Mouse (Mus musculus) retina, adult 2 months (tissue): Measurements from ENCODE around the gene Ndufa4l2.

ENCODE experiments used
- DNase-seq: peaks from one replicate; pipeline ENCODE4 v3.0.0-alpha.2; 2012; ENCODE audit warnings: low read depth, low spot score

The Ndufa4l2 gene

GRCm38 (mm10) chr10:127514764-127515163, at the start of gene Ndufa4l2:
Gene Ndufa4l2 (plus strand): TSS chr10:127514967.
- no peak for DNase-seq

DNA sequence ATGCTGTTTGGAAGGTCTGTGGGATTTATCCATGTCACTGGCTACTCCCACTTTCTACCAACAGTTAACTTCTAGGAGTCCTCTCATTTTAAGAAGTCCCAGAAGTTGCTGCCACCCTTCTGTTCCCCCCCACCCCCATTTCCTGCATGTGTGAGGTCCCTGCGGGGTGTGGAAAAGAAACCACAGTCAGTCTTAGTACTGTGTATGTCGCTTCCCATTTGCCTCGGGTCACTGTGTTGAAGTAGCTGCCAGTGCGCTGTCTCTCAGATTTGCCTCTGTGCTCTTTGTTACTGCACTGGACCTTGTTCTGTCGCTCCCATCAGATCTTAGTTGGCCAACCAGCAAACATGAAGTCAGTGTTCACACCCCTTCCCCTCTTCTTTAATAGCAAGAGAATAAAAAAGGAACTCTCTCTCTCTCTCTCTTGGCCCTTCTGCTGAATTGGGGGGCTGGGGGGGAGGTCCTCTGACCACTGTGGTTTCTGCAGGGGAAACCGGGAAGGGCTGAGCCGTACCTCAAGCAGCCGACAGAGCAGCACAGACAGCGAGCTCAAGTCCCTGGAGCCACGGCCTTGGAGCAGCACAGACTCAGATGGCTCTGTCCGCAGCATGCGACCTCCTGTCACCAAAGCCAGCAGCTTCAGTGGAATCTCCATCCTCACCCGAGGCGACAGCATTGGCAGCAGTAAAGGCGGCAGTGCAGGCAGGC, 43.3 kb upstream of the Ndufa4l2 start:
- DNase-seq, result no peak

DNA sequence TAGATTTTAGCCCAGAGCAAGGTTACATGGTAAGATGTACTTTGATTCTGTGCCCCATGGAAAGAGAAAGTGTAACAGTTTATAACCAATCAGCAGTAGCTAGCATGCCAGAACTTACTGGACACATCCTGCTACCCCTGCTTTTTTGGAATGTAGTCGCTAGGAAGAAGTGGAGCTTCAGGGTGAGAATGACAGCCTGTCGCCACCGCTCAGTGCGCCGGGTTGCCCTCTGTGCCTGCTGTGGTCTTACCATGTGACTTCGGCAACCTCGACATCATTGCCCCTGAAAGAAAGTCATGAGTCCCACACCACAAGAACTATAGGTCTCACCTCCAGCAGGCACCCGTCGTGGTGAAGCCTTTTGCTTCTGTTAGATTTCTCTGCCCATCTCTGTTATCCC, 42.0 kb upstream of the Ndufa4l2 start:
- no peak for DNase-seq

GRCm38 (mm10) chr10:127475175-127475574, 39.6 kb upstream of the Ndufa4l2 start:
- no peak for DNase-seq

DNA sequence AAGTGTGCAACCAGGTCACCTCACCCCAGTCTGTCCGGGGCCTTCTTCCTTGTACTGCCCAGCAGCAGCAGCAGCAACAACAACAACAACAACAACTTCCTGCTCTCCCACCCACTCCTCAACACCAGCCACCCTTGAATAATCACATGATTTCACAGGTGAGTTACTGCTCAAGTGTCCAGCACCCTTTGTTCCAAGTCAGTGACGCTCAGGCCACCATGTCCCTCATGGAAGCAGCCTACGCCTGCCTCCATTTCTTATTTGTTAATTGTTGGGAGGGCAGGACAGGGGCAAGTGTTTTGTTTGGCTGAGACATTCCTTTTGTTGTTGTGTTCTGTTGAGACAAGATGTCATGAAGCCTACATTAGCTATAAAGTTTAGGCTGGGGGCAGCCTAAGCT, 38.2 kb upstream of the Ndufa4l2 start:
- DNase-seq, result no peak

- DNase-seq, result no peak
These were observed 37.5 kb upstream of the Ndufa4l2 start for GRCm38 (mm10) chr10:127477301-127477700.

- DNase-seq, result peak; percentile 18
These were observed 35.6 kb upstream of the Ndufa4l2 start for GRCm38 (mm10) chr10:127479131-127479530.

- DNase-seq, result no peak
These were observed 33.6 kb upstream of the Ndufa4l2 start for GRCm38 (mm10) chr10:127480833-127481813.

GRCm38 (mm10) chr10:127485235-127485634, 29.5 kb upstream of the Ndufa4l2 start:
- no peak for DNase-seq

DNA sequence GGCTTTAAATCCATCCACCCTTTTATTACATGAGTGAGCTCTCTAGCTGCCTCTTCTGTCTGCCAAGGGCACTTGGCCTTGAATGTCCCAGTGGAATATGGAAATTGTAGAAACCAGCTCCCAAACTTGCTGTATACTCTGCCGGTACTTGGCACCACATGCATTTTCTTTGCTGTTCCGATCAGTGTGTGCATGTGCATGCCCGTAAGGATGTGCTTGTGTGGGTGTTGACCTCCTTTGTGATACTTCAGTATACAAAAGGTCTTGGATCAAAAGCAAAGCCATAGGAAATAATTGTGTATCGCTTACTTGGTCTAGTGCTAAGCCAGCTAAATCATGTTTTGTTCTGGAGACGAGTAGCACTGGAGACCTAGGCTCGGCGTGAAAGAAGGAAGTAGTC, 25.9 kb upstream of the Ndufa4l2 start:
- DNase-seq, result no peak

DNA sequence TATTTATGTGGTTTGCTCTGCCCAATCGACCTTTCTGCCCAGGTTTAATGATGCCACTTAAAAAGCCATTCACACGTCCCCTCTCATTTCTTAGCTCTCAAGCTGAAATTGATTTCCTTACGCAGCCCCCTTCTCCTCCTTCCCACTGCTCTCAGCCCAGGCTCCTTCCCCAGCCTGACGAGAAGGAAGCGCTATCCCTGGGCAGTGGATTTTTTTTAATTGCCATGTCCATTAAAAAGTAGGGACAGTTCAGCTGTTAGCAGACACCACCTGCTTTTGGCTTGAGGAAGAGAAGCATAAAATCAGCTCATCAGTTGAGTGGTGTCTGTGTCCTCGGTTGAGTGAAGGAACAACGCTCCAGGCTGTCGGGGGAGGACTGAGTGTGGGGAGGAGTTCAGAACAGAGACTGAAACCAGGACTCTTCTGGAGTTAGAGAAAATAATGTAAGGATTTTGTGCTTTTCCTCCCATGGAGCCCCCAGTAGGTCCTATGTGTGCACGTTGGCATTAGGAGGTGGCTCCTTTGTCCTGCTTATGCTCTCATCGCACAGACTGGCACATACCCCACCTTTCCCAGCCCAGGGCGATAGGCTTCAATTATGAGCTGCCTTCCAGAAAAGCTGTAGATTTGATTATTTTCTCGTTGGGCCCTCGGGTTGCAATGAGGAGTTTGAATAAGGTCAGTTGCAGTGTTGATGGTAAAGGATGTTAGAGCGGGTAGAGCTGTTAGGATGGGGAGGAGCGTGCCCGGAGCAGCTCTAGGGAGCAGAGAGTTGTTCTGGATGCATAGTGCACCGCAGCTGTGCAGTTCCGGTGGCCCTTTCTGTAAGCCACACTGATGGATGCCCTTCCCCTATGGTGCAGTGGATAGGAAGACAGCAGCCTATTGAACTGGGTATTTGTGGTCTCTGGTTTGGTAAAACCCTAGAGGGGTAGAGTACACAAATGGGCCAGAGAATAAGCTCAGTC, 24.3 kb upstream of the Ndufa4l2 start:
- DNase-seq, result no peak

DNA sequence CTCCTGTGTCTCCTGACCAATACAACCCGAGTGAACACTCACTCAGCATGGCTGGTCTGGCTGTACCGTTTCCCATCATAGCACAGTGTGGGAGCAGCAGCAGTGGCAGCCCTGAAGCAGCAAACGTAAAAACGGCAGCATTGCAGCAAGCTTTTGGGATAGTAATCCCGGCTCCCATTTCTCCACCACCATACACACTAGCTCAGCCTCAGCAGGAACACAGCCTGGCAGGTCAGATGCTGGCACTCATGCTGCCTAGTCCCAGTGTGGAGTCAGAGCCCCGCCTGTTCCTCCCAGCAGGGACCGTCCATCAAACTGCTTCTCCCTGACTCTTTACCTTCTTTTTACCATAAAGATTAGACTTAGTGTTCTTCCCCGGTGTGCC, 23.6 kb upstream of the Ndufa4l2 start:
- no peak for DNase-seq

GRCm38 (mm10) chr10:127492118-127492517, 22.6 kb upstream of the Ndufa4l2 start:
- no peak for DNase-seq

GRCm38 (mm10) chr10:127496156-127496555, 18.6 kb upstream of the Ndufa4l2 start:
- no peak for DNase-seq

DNA sequence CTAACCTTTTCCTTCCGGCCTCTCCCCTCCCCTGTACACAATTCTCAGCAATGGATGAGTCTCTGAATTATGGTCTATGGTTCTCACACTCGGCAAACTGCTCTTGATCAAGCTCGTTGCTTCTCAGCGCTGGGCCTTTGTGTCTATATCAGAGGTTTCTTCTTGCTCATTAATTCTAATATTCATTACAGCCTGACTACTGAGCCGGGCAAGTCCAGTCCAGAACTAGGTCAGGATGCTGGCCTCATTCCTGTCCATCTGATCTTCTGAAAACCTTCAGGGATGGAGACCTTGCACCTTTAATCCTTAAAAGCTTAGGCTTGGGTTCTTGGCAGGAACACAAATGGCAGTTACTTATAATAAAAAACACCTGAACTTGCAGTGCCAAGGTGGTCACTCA, 15.3 kb upstream of the Ndufa4l2 start:
- no peak for DNase-seq

DNA sequence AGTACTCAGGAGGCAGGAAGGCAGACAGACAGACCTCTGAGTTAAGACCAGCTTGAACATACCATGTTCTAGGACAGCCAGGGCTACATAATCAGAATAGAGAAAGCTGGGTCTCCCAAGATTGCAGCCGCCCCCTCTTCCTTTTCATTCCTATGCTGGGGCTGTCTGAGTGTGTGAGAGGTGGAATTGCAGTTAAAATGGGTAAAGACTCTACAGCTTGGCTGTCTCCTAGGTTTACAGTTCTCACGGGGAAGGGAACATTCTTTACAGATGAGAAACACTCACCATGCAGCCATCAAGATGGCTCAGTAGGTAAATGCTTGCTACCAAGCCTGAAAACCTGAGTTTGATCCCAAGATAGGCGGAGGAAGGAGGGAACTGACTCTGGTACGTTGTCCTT, 14.7 kb upstream of the Ndufa4l2 start:
- no peak for DNase-seq

DNA sequence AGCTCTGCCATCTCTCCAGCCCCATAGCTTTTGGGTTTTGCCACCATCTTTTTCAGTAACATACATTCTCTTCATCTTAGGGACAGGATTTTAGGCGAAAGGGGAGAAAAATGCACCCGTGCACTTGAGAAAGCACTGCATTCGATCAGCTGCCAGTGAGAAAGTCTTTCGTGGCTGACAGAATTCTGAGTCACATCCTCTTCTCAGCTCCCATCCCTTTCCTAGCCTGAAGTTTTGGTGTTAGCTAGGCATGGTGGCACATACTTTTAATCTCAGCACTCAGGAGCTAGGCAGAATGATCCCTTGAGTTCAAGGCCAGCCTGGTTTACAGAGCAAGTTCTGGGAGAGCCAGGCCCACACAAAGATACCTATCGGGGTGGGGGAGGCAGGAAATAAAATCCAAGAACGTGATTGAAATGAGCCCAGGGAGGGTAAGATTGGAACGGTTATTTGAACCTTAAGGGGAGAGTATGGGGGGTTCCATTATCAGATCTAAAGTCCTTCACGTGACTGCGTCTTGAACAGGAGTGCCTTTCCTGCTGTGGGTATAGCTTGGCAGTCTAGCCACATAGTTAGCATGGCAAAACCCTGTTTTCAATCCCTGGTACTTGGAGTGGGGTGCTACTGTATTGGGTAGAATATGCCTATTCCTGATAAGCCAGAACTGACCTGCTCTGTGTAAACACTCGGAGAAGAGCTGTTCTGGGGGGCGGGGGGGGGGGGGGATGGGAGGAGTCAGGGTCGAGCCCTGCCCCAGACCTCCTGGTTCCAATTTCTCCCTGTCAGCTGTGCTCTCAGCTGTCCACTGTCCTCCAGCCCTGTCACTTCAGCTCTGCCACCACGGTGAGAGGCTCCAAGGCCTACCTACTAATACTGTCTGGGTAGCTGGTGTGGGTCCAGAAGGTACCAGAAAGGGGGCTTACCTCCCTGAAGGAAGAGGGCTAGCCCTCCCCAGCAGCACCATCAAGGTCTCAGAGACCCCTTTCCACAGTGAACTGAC, 13.6 kb upstream of the Ndufa4l2 start, which contains the start of gene Stac3:
Gene Stac3 (plus strand): TSS at position 793 of the 1,000 bp plus-strand sequence.
- no peak for DNase-seq

GRCm38 (mm10) chr10:127508239-127508638, 6.5 kb upstream of the Ndufa4l2 start:
- no peak for DNase-seq

DNA sequence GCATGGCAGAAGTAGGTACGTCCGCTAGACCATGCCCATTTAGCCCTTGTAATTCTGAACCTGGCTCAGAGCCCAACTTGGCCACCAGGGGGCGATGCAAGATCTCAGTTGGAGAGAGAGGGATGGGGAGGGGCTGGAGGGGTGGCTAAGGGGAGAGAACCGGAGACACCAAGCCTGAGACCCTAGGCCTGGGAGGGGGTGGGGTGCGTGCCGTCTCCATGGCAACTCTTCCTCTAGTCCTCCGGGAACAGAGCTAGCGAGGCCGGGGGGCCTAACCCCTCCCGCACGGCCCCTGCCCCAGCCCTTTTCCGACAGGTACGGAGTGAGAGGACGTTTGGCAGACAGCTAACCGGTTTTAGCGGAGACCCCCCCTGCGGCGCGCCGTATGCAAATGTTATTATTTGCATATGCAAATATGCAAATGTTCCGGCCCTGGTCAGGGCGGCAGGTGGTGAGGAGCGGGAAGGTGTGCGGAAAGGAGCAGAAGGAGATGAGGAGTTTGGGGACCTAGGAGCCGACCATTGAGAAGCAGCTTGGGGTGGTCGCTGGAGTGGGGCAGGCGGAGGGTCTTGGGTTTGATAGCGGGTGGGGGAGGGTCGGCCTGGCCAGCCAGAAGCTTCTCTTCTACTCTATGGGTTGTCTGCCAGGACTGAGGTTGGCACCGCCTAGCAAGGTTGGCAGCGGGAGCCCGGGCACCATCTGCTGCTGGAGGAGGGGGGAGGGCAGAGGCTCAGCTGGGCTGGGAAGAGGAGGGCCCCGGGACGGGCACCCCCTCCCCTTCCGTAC, 5.5 kb upstream of the Ndufa4l2 start:
- peak; percentile 86 for DNase-seq
